Mouse (Mus musculus) G1E-ER4 (cell line): Measurements from ENCODE around the gene Ttn. TPM values are rescaled to one million over a fixed set of nuclear protein-coding genes. Genes with fewer than 3 reads are reported as not detected.

Experiments
- GATA1 ChIP-seq: IDR thresholded peaks from one replicate; pipeline ENCODE4 v1.8.0; 2012; ENCODE audit warnings: low read length, inconsistent platforms
- polyA plus RNA-seq: library from polyadenylated mRNA; stranded (reverse); fragments of >175 nt; gene quantifications from 2 replicates; pipeline ENCODE4 v1.2.3, GENCODE M21; 2012

Ttn gene
- polyA plus RNA-seq, 1 experiment = not detected

- TF ChIP-seq GATA1 = no peak
Observed at GRCm38 (mm10) chr2:76901476-76902086, 80.8 kb downstream of the Ttn start.

- no peak for TF ChIP-seq GATA1
Observed at GRCm38 (mm10) chr2:76899886-76900285, 82.5 kb downstream of the Ttn start.

- TF ChIP-seq GATA1 = no peak
Observed at GRCm38 (mm10) chr2:76896990-76897389, 85.4 kb downstream of the Ttn start.

- TF ChIP-seq GATA1 = no peak
Observed at GRCm38 (mm10) chr2:76895327-76895726, 87.0 kb downstream of the Ttn start.

- no peak for TF ChIP-seq GATA1
Observed at GRCm38 (mm10) chr2:76888721-76889120, 93.6 kb downstream of the Ttn start.

- no peak for TF ChIP-seq GATA1
Observed at GRCm38 (mm10) chr2:76885855-76886254, 96.5 kb downstream of the Ttn start.

GRCm38 (mm10) chr2:76881406-76881805, 100.9 kb downstream of the Ttn start:
- no peak for TF ChIP-seq GATA1

GRCm38 (mm10) chr2:76875587-76875986, 106.8 kb downstream of the Ttn start:
- TF ChIP-seq GATA1 = no peak

GRCm38 (mm10) chr2:76866928-76867327, 115.4 kb downstream of the Ttn start:
- TF ChIP-seq GATA1 = no peak

GRCm38 (mm10) chr2:76865497-76865896, 116.8 kb downstream of the Ttn start:
- TF ChIP-seq GATA1 = no peak

- no peak for TF ChIP-seq GATA1
Observed at GRCm38 (mm10) chr2:76861327-76861726, 121.0 kb downstream of the Ttn start.

GRCm38 (mm10) chr2:76850066-76850465, 132.3 kb downstream of the Ttn start:
- no peak for TF ChIP-seq GATA1

- TF ChIP-seq GATA1 = no peak
Observed at GRCm38 (mm10) chr2:76843162-76843561, 139.2 kb downstream of the Ttn start.

- TF ChIP-seq GATA1 = no peak
Observed at GRCm38 (mm10) chr2:76820472-76820871, 161.9 kb downstream of the Ttn start.

- TF ChIP-seq GATA1 = no peak
Observed at GRCm38 (mm10) chr2:76817796-76818195, 164.6 kb downstream of the Ttn start.

GRCm38 (mm10) chr2:76814048-76814817, 168.1 kb downstream of the Ttn start:
- no peak for TF ChIP-seq GATA1

GRCm38 (mm10) chr2:76811160-76811559, 171.2 kb downstream of the Ttn start:
- no peak for TF ChIP-seq GATA1

- no peak for TF ChIP-seq GATA1
Observed at GRCm38 (mm10) chr2:76808334-76808733, 174.0 kb downstream of the Ttn start.
